Mouse (Mus musculus) megakaryocyte, embryonic 14.5 days (primary cell): ENCODE measurements around the gene Timp3.

Source experiments
- FLI1 ChIP-seq: IDR thresholded peaks from 2 replicates; pipeline ENCODE4 v1.6.1; 2012; ENCODE audit warnings: low read length, inconsistent platforms, mixed read lengths
- GATA1 ChIP-seq: IDR thresholded peaks from 3 replicates; pipeline ENCODE4 v1.6.1; 2012; ENCODE audit warnings: mixed read lengths, low read length, inconsistent platforms, borderline replicate concordance

- TF ChIP-seq GATA1 (no peak), FLI1 (no peak)
These were observed 92.2 kb downstream of the Timp3 start for GRCm38 (mm10) chr10:86392399-86392798.
